Mouse (Mus musculus): ENCODE results near the gene Best1.
"Not testable (repeated sequence)": the region's sequence is repeated elsewhere in the genome, so short reads cannot be mapped to it uniquely, and the experiment has no call there.

The Best1 gene

DNA sequence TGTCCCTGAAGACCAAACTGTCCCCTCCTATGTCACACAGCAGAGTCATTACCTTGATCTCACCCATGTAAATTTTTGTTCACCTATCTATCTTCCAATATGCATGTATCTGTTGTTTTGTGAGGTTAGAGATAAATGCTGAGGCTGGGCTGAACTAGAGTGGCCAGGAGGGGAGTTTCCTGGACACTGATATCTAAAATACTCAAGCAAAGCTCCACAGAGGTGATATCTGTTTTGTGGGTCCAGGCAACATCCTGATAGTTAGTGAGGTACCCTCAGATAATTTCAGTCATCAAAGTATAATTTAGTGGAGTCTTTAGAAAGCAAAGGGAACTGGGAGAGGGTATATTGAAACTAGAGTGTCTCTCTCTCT is 11.6 kb downstream of the Best1 start:
- DNase-seq, result no peak

GRCm38 (mm10) chr19:9989171-9989883 is 12.1 kb downstream of the Best1 start:
- no peak for DNase-seq

DNA sequence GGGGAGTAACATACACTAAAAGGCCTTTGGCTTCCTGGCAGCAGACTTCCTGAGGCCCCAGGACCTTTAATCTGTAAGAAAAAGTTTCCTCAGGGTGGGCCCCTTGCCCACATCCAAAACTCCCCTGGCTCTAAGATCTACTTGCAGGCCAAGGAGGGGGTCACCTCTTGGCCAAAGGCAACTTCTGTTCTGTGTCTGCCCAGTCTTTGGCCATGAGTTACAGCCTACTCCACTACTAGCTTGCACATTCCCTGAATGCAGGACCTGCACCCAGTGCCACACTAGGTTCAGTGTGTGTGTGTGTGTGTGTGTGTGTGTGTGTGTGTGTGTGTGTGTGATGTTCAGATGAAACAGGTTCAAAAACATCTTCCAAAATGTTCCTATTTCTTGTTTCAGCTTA is 13.8 kb downstream of the Best1 start:
- no peak for DNase-seq

DNA sequence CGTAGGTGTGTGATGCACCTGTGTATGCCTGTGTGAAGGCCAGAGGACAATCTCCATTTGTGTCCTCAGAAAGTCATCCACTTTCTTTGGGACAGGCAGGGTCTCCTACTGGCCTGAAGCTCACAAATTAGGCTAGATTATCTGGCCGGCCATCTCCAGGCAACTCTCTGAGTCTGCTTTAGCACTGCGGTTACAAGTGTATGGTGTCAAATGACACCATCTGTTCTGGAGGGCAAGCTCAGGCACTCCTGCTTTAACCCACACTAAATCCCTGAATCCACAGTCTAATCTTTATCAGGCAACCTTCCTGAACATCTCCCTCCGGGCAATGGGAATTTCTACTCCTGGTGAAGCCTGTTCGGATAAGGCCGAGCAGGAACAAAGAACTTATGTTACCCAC is 14.2 kb downstream of the Best1 start:
- no peak for DNase-seq

- no peak for DNase-seq
Measured at GRCm38 (mm10) chr19:9985900-9986421, 15.5 kb downstream of the Best1 start.

DNA sequence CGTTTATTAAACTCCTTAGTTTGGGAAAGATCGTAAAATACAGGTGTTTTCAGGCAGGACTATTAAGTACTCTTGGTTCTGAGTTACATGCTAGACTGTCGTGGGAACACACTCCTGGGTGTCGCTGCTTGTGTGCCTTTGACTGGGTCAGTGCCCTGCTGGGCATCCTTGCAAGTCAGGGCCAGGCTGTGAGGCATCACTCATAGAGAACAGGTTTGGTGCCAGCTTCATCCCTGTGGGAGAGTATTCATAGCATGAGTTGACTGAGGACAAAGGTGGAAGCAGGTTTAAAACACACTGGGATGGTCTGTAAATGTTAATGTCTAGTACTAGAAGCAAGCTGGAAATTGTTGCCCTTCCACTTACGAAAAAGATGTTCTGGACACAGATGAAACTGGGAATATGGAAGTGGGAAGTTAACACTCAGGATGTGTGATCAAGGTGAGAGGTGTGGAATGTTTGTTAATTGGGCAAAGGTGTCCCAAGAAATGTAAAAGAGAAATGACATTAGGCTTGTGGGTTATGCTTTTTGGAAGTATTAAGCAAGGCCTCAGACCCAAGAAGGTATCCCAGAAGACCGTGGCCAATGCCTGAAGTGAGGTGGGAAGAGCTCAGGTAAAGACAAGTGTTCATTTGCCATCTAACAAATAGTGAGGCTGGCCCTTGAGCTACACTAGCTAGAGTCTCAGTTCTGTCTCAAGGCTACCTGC is 16.1 kb downstream of the Best1 start:
- no peak for DNase-seq

- DNase-seq, result no peak
Measured at GRCm38 (mm10) chr19:9984111-9985055, 17.1 kb downstream of the Best1 start.

DNA sequence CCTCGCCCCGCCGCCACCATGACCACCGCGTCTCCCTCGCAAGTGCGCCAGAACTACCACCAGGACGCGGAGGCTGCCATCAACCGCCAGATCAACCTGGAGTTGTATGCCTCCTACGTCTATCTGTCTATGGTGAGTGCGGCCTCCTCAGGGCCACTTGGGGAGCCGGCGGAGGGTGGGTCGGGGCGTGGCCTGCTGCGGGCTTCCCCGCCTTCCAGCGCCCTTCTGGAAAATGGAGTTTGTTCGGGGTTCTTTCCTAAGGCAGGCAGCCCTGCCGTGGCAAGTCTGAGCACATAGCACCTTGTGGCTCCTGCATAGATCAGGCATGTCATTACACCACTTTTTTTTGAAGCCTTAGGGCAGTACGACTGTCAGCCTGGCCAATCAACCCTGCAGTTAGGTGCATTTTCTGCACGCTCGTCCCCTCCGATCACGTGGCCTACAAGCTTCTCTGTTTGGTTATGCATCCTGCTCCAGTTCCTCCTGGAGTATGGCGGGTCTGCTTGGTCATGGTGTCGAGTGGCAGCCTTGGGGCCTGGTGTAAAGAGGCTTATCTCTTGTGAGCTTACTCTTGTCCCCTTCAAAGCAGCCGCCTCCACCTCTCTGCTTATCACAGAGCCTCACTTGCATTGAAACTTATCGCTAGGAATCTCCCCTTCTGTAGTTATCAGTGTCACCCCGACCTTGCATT is 18.4 kb downstream of the Best1 start:
- DNase-seq, result peak; percentile 67

DNA sequence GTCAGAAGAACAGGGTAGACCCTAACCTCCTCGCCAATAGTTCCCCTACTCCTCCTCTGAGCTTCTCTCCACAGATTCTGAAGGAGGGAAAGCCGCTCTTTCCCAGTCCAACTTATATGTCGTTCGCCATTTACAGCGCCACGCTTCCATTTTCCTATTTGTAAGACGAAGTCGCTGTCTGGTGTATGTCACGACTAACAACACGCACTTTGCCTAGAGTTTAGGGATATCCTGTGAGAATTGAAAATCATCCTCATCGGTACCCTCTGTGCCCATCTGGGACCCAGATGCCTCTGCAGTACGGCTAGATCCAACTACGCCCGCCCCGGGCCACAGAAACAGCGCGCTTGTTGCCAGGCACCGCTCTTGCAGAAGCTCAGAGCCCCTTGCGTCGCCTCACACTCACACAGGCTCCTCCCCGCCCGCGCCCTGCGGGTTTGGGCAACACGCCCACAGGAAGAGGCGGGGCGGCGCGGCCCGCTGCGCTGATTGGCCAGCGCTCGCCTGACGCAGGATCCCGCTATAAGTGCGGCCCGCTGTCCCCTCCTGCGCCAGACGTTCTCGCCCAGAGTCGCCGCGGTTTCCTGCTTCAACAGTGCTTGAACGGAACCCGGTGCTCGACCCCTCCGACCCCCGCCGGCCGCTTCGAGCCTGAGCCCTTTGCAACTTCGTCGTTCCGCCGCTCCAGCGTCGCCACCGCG is 19.1 kb downstream of the Best1 start:
- DNase-seq, result peak; percentile 96

- no peak for DNase-seq
Measured at GRCm38 (mm10) chr19:9981621-9982020, 19.8 kb downstream of the Best1 start.

- DNase-seq, result no peak
Measured at GRCm38 (mm10) chr19:9980258-9980657, 21.2 kb downstream of the Best1 start, which contains the start of gene Fth1. TSS of gene Fth1 (plus strand) at chr19:9980598.

- DNase-seq, result no peak
Measured at GRCm38 (mm10) chr19:9979156-9979555, 22.3 kb downstream of the Best1 start.

- peak; percentile 38 to 40 for DNase-seq
Measured at GRCm38 (mm10) chr19:9978431-9978951, 22.9 kb downstream of the Best1 start.

DNA sequence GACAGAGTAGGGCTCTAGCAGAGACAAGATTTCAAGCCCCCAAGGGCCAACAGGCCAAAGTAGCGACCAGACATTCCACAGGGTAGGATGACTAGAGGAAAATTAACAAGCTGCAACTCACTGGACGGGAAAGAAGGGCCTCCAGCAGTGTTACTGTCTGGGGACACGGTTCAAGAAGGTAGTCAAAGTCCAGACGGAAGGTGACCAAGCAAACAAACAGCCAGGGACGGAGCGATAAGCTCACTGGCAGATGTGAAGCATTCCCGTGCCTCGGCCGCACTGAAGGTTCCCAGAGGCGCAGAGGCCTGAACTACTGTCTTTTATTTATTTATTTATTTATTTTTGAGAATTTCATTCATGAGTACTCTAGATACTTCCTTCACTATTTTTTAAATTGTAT is 24.3 kb downstream of the Best1 start:
- DNase-seq, result no peak

- DNase-seq, result not testable (repeated sequence)
Measured at GRCm38 (mm10) chr19:9974853-9975252, 26.6 kb downstream of the Best1 start.

GRCm38 (mm10) chr19:9968081-9968787 is 33.2 kb downstream of the Best1 start:
- DNase-seq, result no peak

DNA sequence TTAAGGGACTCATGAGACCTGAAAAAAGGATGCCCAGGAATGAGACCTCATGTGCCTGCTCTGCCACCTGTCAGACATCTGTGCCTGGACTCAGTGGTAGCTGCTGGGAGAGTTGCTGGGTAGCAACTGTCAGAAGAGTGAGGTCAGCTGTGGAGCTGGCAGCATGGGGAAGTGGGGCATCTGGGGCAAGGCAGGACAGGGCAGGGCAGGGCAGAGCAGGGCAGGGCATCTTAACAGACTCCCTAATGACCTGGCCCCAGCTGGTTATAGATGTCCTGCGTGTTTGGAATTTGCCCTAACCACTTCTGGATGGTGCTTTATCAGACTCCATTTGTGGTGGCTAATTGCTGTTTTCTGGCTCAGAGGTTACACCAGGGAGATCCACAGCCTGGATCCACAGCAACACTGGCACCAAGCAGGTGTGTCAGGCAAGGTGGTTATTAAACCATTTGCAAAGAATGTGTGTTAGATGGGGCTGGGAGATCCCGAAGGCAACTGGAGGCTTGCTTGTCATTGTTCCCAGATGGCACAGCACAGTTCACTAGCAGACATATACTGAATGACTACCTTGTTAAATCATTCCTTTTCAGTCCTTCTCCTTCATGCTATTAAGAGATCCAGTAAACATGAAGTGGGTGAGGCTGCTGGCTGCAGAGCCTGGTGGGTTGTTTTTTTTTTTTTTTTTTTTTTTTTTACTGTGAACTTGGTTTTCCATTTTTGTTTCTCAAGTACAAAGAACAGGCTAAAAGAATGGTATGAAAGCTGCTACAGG is 35.2 kb downstream of the Best1 start:
- DNase-seq, result no peak

- no peak for DNase-seq
Measured at GRCm38 (mm10) chr19:9964205-9964916, 37.1 kb downstream of the Best1 start.

DNA sequence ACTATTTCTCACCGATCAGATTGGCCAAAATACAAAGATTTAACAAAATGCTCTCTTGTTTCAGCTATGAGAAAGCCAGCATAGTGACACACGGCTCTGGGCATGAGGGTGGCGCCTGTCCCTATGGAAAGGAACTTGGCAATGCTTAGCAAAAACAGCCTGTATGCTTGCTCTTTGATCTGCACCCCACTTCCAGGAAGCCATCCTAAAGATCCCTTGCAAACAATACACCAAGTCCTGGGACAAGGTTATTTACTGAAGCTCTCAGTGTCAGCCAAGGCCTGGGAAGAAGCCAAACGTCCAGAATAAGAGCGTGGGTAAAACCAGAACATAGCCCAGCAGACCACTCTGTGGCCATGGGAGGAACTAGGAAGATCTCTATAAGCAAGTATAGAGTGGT is 40.7 kb downstream of the Best1 start:
- DNase-seq, result no peak

Measured in cerebellum, postnatal 36 days (tissue).